Mouse (Mus musculus) lung, embryonic 16.5 days (tissue): ENCODE data around the gene Hivep3. TPM values are rescaled to one million over a fixed set of nuclear protein-coding genes. Genes with fewer than 3 reads are reported as not detected.

Experiments
- ATAC-seq: fragments of 200-750 bp; cut with Nextera tagmentation; 2 replicates; pipeline ENCODE4 v1.8.0; 2017; ENCODE audit warnings: low read depth, mild to moderate bottlenecking, moderate library complexity
- H3K27ac ChIP-seq: fragments of 300-500 bp; sonication (generic); 2 replicates; pipeline ENCODE4 v1.5.1; 2014; ENCODE audit warnings: mild to moderate bottlenecking, control low read depth, low read length
- H3K27me3 ChIP-seq: fragments of 300-500 bp; sonication (generic); 2 replicates; pipeline ENCODE4 v1.6.1; 2014; ENCODE audit warnings: low read depth, low read length, mixed read lengths; ENCODE audit not compliant: control insufficient read depth, insufficient read depth
- H3K36me3 ChIP-seq: fragments of 300-500 bp; sonication (generic); 2 replicates; pipeline ENCODE4 v1.6.1; 2014; ENCODE audit warnings: low read length; ENCODE audit not compliant: control insufficient read depth, insufficient read depth
- H3K4me1 ChIP-seq: fragments of 300-500 bp; sonication (generic); replicated peaks from 2 replicates; pipeline ENCODE4 v1.6.1; 2014; ENCODE audit warnings: low read length, mixed read lengths; ENCODE audit not compliant: control insufficient read depth, insufficient read depth
- H3K4me2 ChIP-seq: fragments of 300-500 bp; sonication (generic); 2 replicates; pipeline ENCODE4 v1.6.1; 2014; ENCODE audit warnings: low read depth, low read length, control low read depth
- H3K4me3 ChIP-seq: fragments of 300-500 bp; sonication (generic); 2 replicates; pipeline ENCODE4 v1.5.1; 2014; ENCODE audit warnings: mild to moderate bottlenecking, low read length, control low read depth
- H3K9ac ChIP-seq: fragments of 300-500 bp; sonication (generic); 2 replicates; pipeline ENCODE4 v1.6.1; 2014; ENCODE audit warnings: low read length, control low read depth
- H3K9me3 ChIP-seq: fragments of 300-500 bp; sonication (generic); 2 replicates; pipeline ENCODE4 v1.6.1; 2016; ENCODE audit warnings: low read length; ENCODE audit not compliant: control insufficient read depth
- WGBS: fragments of 180-500 bp; shearing (Covaris S2); extraction: QIAGEN DNeasy Blood & Tissue Kit; methylation state at CpG from one replicate; pipeline ENCODE4 v1.1.7; 2014; 5-methylcytosine and 5-hydroxymethylcytosine counted together
- polyA plus RNA-seq: library from polyadenylated mRNA; unstranded; fragments of >200 nt; fragmentation: Nextera tagmentation; extraction: Ambion mirVana; gene quantifications from 2 replicates; pipeline ENCODE4 v1.2.1, GENCODE M21; 2015

Gene Hivep3
- polyA plus RNA-seq, 1 experiment from 2014 or later: 30.3 TPM

- Histone ChIP-seq H3K27me3 (no peaks in the 10 kb centered on the region), H3K27ac (no peak overlapping the region), H3K9ac (no peak overlapping the region), H3K4me1 (no peaks in the 10 kb centered on the region), H3K4me2 (no peak overlapping the region), H3K9me3 (no peaks in the 10 kb centered on the region), H3K4me3 (no peak overlapping the region), H3K36me3 (no peaks in the 10 kb centered on the region)
- WGBS: 75% methylated on average over 8 of the region's 8 CpGs
- no peak for ATAC-seq
Measured at GRCm38 (mm10) chr4:120077322-120077721, 343.7 kb downstream of the Hivep3 start.

GRCm38 (mm10) chr4:120082527-120082926, 348.9 kb downstream of the Hivep3 start:
- H3K36me3 ChIP-seq: no peaks in the 10 kb centered on the region
- ATAC-seq: no peak
- no peaks in the 10 kb centered on the region for H3K9me3 ChIP-seq
- H3K4me3 ChIP-seq: no peak overlapping the region
- H3K4me2 ChIP-seq: no peak overlapping the region
- 76% methylated on average over 5 of the region's 5 CpGs for WGBS
- no peak overlapping the region for H3K9ac ChIP-seq
- no peak overlapping the region for H3K27ac ChIP-seq
- no peaks in the 10 kb centered on the region for H3K27me3 ChIP-seq
- H3K4me1 ChIP-seq: peaks cover 5% of the 10 kb centered on the region; the same call in 1 of the 2 replicates

DNA sequence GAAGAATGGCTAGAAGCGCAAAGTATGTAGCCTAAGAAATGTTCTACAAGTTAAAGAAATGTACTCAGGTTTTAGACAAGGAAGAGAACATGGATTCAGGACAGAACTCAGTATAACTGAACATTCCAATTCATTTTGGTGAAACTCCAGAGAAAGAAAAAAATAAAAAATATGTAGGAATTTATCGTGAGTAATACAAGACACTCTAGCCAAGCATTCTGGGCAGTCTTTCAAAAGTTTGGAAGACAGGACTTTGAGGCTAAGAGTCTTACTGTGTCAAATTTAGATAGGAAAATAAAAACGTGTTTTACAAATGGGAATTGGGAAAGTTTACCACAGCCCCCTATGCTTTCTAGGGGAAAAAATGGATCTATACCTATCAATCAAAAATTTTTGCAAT, 350.1 kb downstream of the Hivep3 start:
- Histone ChIP-seq H3K27ac (no peak overlapping the region), H3K4me1 (peaks cover 5% of the 10 kb centered on the region; the same call in 1 of the 2 replicates), H3K36me3 (no peaks in the 10 kb centered on the region), H3K4me3 (no peak overlapping the region), H3K4me2 (no peak overlapping the region), H3K9me3 (no peaks in the 10 kb centered on the region), H3K27me3 (no peaks in the 10 kb centered on the region), H3K9ac (no peak overlapping the region)
- ATAC-seq: peak; percentile 77
- WGBS: 53% methylated on average over 3 of the region's 3 CpGs

GRCm38 (mm10) chr4:120089536-120089935, 356.0 kb downstream of the Hivep3 start:
- peaks cover 9% of the 10 kb centered on the region; the same call in 1 of the 2 replicates for H3K4me1 ChIP-seq
- H3K9ac ChIP-seq: no peak overlapping the region
- 84% methylated on average over 8 of the region's 8 CpGs for WGBS
- H3K27me3 ChIP-seq: no peaks in the 10 kb centered on the region
- no peaks in the 10 kb centered on the region for H3K9me3 ChIP-seq
- no peak overlapping the region for H3K27ac ChIP-seq
- no peak for ATAC-seq
- no peak overlapping the region for H3K4me2 ChIP-seq
- no peak overlapping the region for H3K4me3 ChIP-seq
- no peaks in the 10 kb centered on the region for H3K36me3 ChIP-seq

DNA sequence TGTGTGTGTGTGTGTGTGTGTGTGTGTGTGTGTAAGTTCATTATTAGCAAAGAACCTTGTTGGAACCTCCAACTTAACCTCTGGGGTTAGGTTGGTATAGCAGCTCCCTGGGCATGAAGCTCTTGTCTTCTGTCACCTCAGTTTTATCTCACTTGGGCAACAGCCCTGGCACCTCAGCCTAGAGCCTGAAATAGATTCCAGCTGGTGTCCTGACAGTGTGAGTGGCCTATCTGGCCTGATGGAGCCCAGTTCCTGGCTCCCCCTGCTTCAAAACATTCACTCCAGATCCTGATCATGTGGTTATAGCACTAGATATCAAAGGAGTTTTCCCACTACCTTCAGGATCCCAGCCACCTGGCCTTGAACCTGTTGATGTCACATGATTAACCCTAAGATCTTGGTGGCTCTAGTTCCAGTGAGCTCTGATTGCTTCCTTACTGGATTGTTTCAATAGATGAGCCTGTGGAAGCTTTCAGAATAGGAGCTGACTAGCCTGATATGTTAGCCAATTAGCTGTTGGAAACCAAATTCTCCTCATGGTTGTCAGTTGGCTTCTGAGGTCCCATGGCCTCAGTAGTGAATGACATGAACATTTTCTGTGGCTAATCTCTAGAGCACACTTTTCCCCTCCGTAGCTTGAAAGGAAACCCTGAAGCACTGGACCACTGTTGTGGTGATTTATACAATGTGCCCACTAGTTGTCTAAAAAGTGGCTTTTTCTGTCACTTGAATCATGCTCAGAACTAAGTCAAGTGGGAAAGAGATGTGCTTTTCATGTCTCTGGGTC, 358.6 kb downstream of the Hivep3 start:
- H3K27me3 ChIP-seq: no peaks in the 10 kb centered on the region
- 64% methylated on average over 1 of the region's 1 CpGs for WGBS
- H3K9me3 ChIP-seq: no peaks in the 10 kb centered on the region
- no peaks in the 10 kb centered on the region for H3K36me3 ChIP-seq
- no peak overlapping the region for H3K4me3 ChIP-seq
- no peak overlapping the region for H3K4me2 ChIP-seq
- ATAC-seq: peak; percentile 81
- no peak overlapping the region for H3K9ac ChIP-seq
- peaks cover 7% of the 10 kb centered on the region; the same call in 1 of the 2 replicates for H3K4me1 ChIP-seq
- H3K27ac ChIP-seq: peak overlapping the region; percentile 71

- peaks cover 11% of the 10 kb centered on the region for H3K9me3 ChIP-seq
- peaks cover 8% of the 10 kb centered on the region for H3K36me3 ChIP-seq
- H3K4me2 ChIP-seq: no peak overlapping the region
- WGBS: 78% methylated on average over 19 of the region's 19 CpGs
- no peaks in the 10 kb centered on the region for H3K27me3 ChIP-seq
- no peak overlapping the region for H3K27ac ChIP-seq
- peaks cover 4% of the 10 kb centered on the region; the same call in 1 of the 2 replicates for H3K4me1 ChIP-seq
- no peak overlapping the region for H3K4me3 ChIP-seq
- H3K9ac ChIP-seq: no peak overlapping the region
- no peak for ATAC-seq
Measured at GRCm38 (mm10) chr4:120096935-120097334, 363.4 kb downstream of the Hivep3 start.

DNA sequence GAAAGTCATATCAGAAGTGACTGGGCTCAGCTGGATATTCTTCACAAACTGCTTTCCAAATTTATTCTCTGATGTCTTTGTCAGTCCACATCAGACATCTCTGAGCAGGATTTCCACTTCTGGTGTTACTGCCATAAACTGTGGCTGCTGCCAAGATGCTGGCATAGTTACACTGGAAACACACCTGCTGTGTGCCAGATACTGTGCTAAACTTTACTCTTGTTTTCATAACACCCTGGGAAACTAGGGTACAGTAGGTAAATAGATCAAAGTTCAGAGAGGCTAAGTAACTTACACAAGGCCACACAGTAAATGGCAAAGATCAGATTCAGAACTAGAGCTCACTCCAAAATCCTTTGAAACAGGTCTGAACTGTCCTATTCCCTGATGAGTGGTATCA, 367.6 kb downstream of the Hivep3 start:
- H3K9ac ChIP-seq: no peak overlapping the region
- H3K27me3 ChIP-seq: no peaks in the 10 kb centered on the region
- H3K4me2 ChIP-seq: no peak overlapping the region
- peaks cover 11% of the 10 kb centered on the region for H3K9me3 ChIP-seq
- no peak overlapping the region for H3K27ac ChIP-seq
- no peak overlapping the region for H3K4me3 ChIP-seq
- H3K36me3 ChIP-seq: peaks cover 8% of the 10 kb centered on the region
- no peak for ATAC-seq
- no peaks in the 10 kb centered on the region for H3K4me1 ChIP-seq

GRCm38 (mm10) chr4:120104599-120104998, 371.0 kb downstream of the Hivep3 start:
- Histone ChIP-seq H3K27me3 (no peaks in the 10 kb centered on the region), H3K4me1 (no peaks in the 10 kb centered on the region), H3K9me3 (no peaks in the 10 kb centered on the region), H3K4me3 (no peak overlapping the region), H3K27ac (no peak overlapping the region), H3K9ac (no peak overlapping the region), H3K4me2 (no peak overlapping the region), H3K36me3 (no peaks in the 10 kb centered on the region)
- peak; percentile 28; the same call in 1 of the 2 replicates for ATAC-seq
- WGBS: 52% methylated on average over 5 of the region's 5 CpGs

GRCm38 (mm10) chr4:120106362-120106761, 372.8 kb downstream of the Hivep3 start:
- H3K36me3 ChIP-seq: no peaks in the 10 kb centered on the region
- 80% methylated on average over 3 of the region's 3 CpGs for WGBS
- no peaks in the 10 kb centered on the region for H3K9me3 ChIP-seq
- H3K9ac ChIP-seq: no peak overlapping the region
- H3K4me3 ChIP-seq: no peak overlapping the region
- H3K27ac ChIP-seq: no peak overlapping the region
- H3K4me1 ChIP-seq: no peaks in the 10 kb centered on the region
- no peaks in the 10 kb centered on the region for H3K27me3 ChIP-seq
- no peak overlapping the region for H3K4me2 ChIP-seq
- ATAC-seq: no peak
